Mouse (Mus musculus) hindbrain, embryonic 10.5 days (tissue): ENCODE measurements around the gene Phlda2. TPM values are rescaled to one million over a fixed set of nuclear protein-coding genes. Genes with fewer than 3 reads are reported as not detected.

Source experiments
- DNase-seq: peaks from one replicate; pipeline ENCODE4 v3.0.0-alpha.2; 2017; ENCODE audit warnings: low spot score
- H3K27ac ChIP-seq: fragments of 300-500 bp; sonication (generic); 2 replicates; pipeline ENCODE4 v1.5.1; 2016; ENCODE audit warnings: mild to moderate bottlenecking, moderate library complexity
- H3K27me3 ChIP-seq: fragments of 300-500 bp; sonication (generic); 2 replicates; pipeline ENCODE4 v1.6.1; 2016; ENCODE audit warnings: mild to moderate bottlenecking; ENCODE audit not compliant: poor library complexity, insufficient read depth, severe bottlenecking
- H3K36me3 ChIP-seq: fragments of 300-500 bp; sonication (generic); 2 replicates; pipeline ENCODE4 v1.6.1; 2016; ENCODE audit warnings: mild to moderate bottlenecking, moderate library complexity
- H3K4me1 ChIP-seq: fragments of 300-500 bp; sonication (generic); replicated peaks from 2 replicates; pipeline ENCODE4 v1.6.1; 2016; ENCODE audit warnings: mild to moderate bottlenecking
- H3K4me3 ChIP-seq: fragments of 300-500 bp; sonication (generic); 2 replicates; pipeline ENCODE4 v1.5.1; 2016; ENCODE audit warnings: mild to moderate bottlenecking, moderate library complexity
- H3K9me3 ChIP-seq: fragments of 300-500 bp; sonication (generic); 2 replicates; pipeline ENCODE4 v1.6.1; 2016; ENCODE audit warnings: mild to moderate bottlenecking, moderate library complexity
- WGBS: fragments of 180-500 bp; shearing (Covaris S2); methylation state at CpG from one replicate; pipeline ENCODE4 v1.1.7; 2016; 5-methylcytosine and 5-hydroxymethylcytosine counted together
- polyA plus RNA-seq: library from polyadenylated mRNA; unstranded; fragments of >200 nt; fragmentation: Nextera tagmentation; extraction: Ambion mirVana; gene quantifications from 2 replicates; pipeline ENCODE4 v1.2.1, GENCODE M21; 2016

Gene Phlda2
- polyA plus RNA-seq, 1 experiment from 2014 or later, result 0.92 TPM

- 13% methylated on average over 6 of the region's 6 CpGs for WGBS
- Histone ChIP-seq H3K36me3 (no peaks in the 10 kb centered on the region), H3K4me1 (peaks cover 48% of the 10 kb centered on the region), H3K4me3 (no peak overlapping the region), H3K27me3 (peaks cover 51% of the 10 kb centered on the region), H3K9me3 (peaks cover 14% of the 10 kb centered on the region; the same call in 1 of the 2 replicates), H3K27ac (peak overlapping the region; percentile 40; the same call in 1 of the 2 replicates)
- DNase-seq, result no peak
These were observed 35.2 kb downstream of the Phlda2 start for GRCm38 (mm10) chr7:143467714-143468113.

GRCm38 (mm10) chr7:143466099-143466677, 36.8 kb downstream of the Phlda2 start:
- Histone ChIP-seq H3K27me3 (peaks cover 60% of the 10 kb centered on the region), H3K27ac (peak overlapping the region; percentile 56; the same call in 1 of the 2 replicates), H3K4me1 (peaks cover 63% of the 10 kb centered on the region), H3K9me3 (peaks cover 24% of the 10 kb centered on the region), H3K36me3 (no peaks in the 10 kb centered on the region), H3K4me3 (no peak overlapping the region)
- 34% methylated on average over 14 of the region's 14 CpGs for WGBS
- DNase-seq, result peak; percentile 87

GRCm38 (mm10) chr7:143464811-143465560, 38.0 kb downstream of the Phlda2 start:
- Histone ChIP-seq H3K36me3 (no peaks in the 10 kb centered on the region), H3K4me3 (peak overlapping the region; percentile 48), H3K27me3 (peaks cover 67% of the 10 kb centered on the region), H3K27ac (peak overlapping the region; percentile 84), H3K9me3 (peaks cover 36% of the 10 kb centered on the region), H3K4me1 (peaks cover 68% of the 10 kb centered on the region)
- WGBS, result 24% methylated on average over 56 of the region's 56 CpGs
- DNase-seq, result peak; percentile 64

- 29% methylated on average over 11 of the region's 11 CpGs for WGBS
- Histone ChIP-seq H3K9me3 (peaks cover 47% of the 10 kb centered on the region), H3K36me3 (0 out of 2 replicates have a peak, but pooled peaks cover 1% of the 10 kb centered on the region), H3K4me3 (no peak overlapping the region), H3K27ac (peak overlapping the region; percentile 84; the same call in 1 of the 2 replicates), H3K27me3 (peaks cover 75% of the 10 kb centered on the region), H3K4me1 (peaks cover 73% of the 10 kb centered on the region)
- peak; percentile 85 for DNase-seq
These were observed 39.0 kb downstream of the Phlda2 start for GRCm38 (mm10) chr7:143463865-143464415.

- WGBS, result 83% methylated on average over 5 of the region's 5 CpGs
- peaks cover 50% of the 10 kb centered on the region for H3K9me3 ChIP-seq
- peaks cover 79% of the 10 kb centered on the region for H3K27me3 ChIP-seq
- no peak overlapping the region for H3K4me3 ChIP-seq
- peaks cover 71% of the 10 kb centered on the region for H3K4me1 ChIP-seq
- DNase-seq, result no peak
- peak overlapping the region; percentile 69 for H3K27ac ChIP-seq
- 0 out of 2 replicates have a peak, but pooled peaks cover 10% of the 10 kb centered on the region for H3K36me3 ChIP-seq
These were observed 40.4 kb downstream of the Phlda2 start for GRCm38 (mm10) chr7:143462516-143462915.

- Histone ChIP-seq H3K27ac (peak overlapping the region; percentile 90), H3K4me3 (peak overlapping the region; percentile 62; the same call in 1 of the 2 replicates), H3K36me3 (0 out of 2 replicates have a peak, but pooled peaks cover 10% of the 10 kb centered on the region), H3K27me3 (peaks cover 82% of the 10 kb centered on the region), H3K9me3 (peaks cover 50% of the 10 kb centered on the region), H3K4me1 (peaks cover 65% of the 10 kb centered on the region)
- 41% methylated on average over 11 of the region's 11 CpGs for WGBS
- DNase-seq, result peak; percentile 18
These were observed 41.0 kb downstream of the Phlda2 start for GRCm38 (mm10) chr7:143461920-143462319.

- Histone ChIP-seq H3K27me3 (peaks cover 82% of the 10 kb centered on the region), H3K4me1 (peaks cover 64% of the 10 kb centered on the region), H3K27ac (peak overlapping the region; percentile 90), H3K4me3 (peak overlapping the region; percentile 62), H3K36me3 (0 out of 2 replicates have a peak, but pooled peaks cover 10% of the 10 kb centered on the region), H3K9me3 (peaks cover 50% of the 10 kb centered on the region)
- 35% methylated on average over 21 of the region's 32 CpGs for WGBS
- no peak for DNase-seq
These were observed 41.6 kb downstream of the Phlda2 start for GRCm38 (mm10) chr7:143461294-143461870.

GRCm38 (mm10) chr7:143460874-143461273, 42.1 kb downstream of the Phlda2 start, which contains the start of gene Cdkn1c:
Gene Cdkn1c (minus strand): TSS chr7:143461050.
- H3K4me3 ChIP-seq, result peak within 1 kb of the TSS; percentile 62
- 27% methylated on average over 42 of the region's 48 CpGs for WGBS
- peak within 1 kb of the TSS; percentile 90 for H3K27ac ChIP-seq
- peaks cover 60% of the 10 kb centered on the region for H3K4me1 ChIP-seq
- peaks cover 82% of the 10 kb centered on the region for H3K27me3 ChIP-seq
- peak; percentile 91 for DNase-seq
- H3K9me3 ChIP-seq, result peaks cover 50% of the 10 kb centered on the region
- H3K36me3 ChIP-seq, result 0 out of 2 replicates have a peak, but pooled peaks cover 10% of the 10 kb centered on the region

GRCm38 (mm10) chr7:143460217-143460834, 42.6 kb downstream of the Phlda2 start:
- no peak for DNase-seq
- peaks cover 50% of the 10 kb centered on the region for H3K9me3 ChIP-seq

GRCm38 (mm10) chr7:143459332-143460211, 43.4 kb downstream of the Phlda2 start:
- H3K27me3 ChIP-seq, result peaks cover 69% of the 10 kb centered on the region

More at GRCm38 (mm10) chr7:143460217-143460834, 42.6 kb downstream of the Phlda2 start:
- 41% methylated on average over 60 of the region's 60 CpGs for WGBS
- Histone ChIP-seq H3K27me3 (peaks cover 76% of the 10 kb centered on the region), H3K4me1 (peaks cover 58% of the 10 kb centered on the region), H3K27ac (peak overlapping the region; percentile 90), H3K36me3 (0 out of 2 replicates have a peak, but pooled peaks cover 10% of the 10 kb centered on the region), H3K4me3 (peak overlapping the region; percentile 62)

GRCm38 (mm10) chr7:143458963-143459331, 44.0 kb downstream of the Phlda2 start:
- 26% methylated on average over 38 of the region's 38 CpGs for WGBS
- peak; percentile 40 for DNase-seq

More at GRCm38 (mm10) chr7:143459332-143460211, 43.4 kb downstream of the Phlda2 start:
- peak overlapping the region; percentile 90 for H3K27ac ChIP-seq
- peak overlapping the region; percentile 62 for H3K4me3 ChIP-seq
- peak; percentile 50 for DNase-seq
- peaks cover 50% of the 10 kb centered on the region for H3K4me1 ChIP-seq
- peaks cover 44% of the 10 kb centered on the region for H3K9me3 ChIP-seq
- 0 out of 2 replicates have a peak, but pooled peaks cover 10% of the 10 kb centered on the region for H3K36me3 ChIP-seq
- WGBS, result 27% methylated on average over 100 of the region's 100 CpGs

More at GRCm38 (mm10) chr7:143458963-143459331, 44.0 kb downstream of the Phlda2 start:
- Histone ChIP-seq H3K36me3 (0 out of 2 replicates have a peak, but pooled peaks cover 10% of the 10 kb centered on the region), H3K27me3 (peaks cover 63% of the 10 kb centered on the region), H3K9me3 (peaks cover 39% of the 10 kb centered on the region), H3K4me1 (peaks cover 44% of the 10 kb centered on the region), H3K4me3 (peak overlapping the region; percentile 62), H3K27ac (peak overlapping the region; percentile 90)
